Mouse (Mus musculus): ENCODE data around the gene Trub1.

DNA sequence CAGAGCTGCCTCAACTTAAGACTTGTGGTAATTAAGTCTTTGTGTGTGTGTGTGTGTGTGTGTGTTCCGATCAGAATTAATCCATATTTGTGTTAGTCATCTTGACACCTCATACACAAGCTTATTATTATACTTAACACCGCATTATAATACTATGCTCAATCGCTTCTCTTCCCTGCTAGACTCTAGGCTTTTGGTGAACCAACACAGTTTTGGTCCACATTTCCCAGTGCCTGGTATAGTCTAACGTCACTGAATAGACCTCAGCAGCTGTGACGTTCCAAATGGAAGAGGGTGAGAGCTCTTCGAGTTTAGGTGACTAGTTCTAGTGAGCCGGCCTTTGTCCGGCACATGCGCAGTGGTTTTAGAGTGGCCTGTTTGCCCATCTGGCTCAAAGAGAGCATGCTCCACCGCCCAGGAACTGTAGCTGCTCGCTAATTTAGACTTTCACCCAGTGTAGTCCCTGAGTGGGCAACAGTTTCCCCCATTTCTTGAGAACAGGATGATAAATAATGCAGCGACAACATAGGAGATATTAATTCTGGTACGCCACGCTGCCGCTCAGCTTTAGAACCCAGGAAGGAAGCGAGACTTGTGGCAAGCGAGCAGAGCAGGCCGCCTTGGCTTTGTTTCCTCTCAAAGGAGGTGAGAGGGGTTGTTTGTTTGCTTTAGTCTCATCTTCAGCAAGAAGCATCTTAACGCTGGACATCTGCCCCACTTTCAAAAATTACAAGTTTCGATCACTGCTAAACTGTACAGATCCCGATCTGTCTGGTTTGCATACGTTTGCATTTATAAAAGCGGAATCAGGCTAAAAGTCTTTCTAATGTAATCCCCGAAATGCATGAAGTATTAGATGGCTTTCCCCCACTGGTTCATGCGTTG lies 52.6 kb downstream of the Trub1 start:
- no peak for TF ChIP-seq CTCF (IDR thresholded peaks at IDR 0.05; ENCODE audit: control insufficient read depth, insufficient read depth, insufficient replicate concordance, low read depth, low read length)
- TF ChIP-seq POLR2A (IDR thresholded peaks at IDR 0.05; ENCODE audit: control insufficient read depth, low read depth, low read length) = no peak

All from testis, adult 2 months (tissue).